Mouse (Mus musculus): ENCODE data around the gene Ctbs. TPM values are rescaled to one million over a fixed set of nuclear protein-coding genes. Genes with fewer than 3 reads are reported as not detected.

The Ctbs gene
- polyA plus RNA-seq, 1 experiment from 2014 or later: 8.3 TPM

DNA sequence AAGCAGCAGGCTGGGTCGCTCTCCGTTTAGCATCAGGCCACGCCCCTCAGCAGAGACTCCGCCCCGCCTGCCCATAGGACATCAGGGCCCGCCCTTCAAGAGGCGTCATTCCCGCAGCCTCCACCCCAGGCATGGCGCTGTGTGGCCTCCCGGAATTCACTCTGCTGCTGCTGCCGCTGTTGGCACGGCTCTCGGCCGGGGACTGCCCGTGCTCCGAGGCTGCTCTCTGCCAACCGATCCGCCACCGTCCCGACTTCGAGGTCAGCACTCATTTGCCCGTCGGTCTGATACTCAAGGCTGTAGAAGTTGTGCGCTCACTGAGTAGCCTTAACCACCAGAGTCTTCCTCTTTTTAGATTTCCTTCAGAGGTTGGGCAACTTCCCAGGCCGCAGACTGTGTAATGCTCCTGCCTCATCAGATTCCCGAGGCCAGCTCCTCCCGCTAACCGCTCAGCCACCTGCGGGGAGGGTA, 811 bp downstream of the Ctbs start:
- under 1% methylated on average over 29 of the region's 29 CpGs for WGBS
- H3K27me3 ChIP-seq (replicated peaks; ENCODE audit: control insufficient read depth, insufficient read depth, low read length): no peaks in the 10 kb centered on the region
- peaks cover 5% of the 10 kb centered on the region; the same call in 1 of the 2 replicates for H3K36me3 ChIP-seq (ENCODE audit: control insufficient read depth, insufficient read depth)
- H3K27ac ChIP-seq (ENCODE audit: low read depth, low read length): peak overlapping the region; percentile 85
- peak overlapping the region; percentile 67 for H3K4me3 ChIP-seq (ENCODE audit: low read depth, low read length)
- TF ChIP-seq CTCF (IDR thresholded peaks at IDR 0.05; ENCODE audit: low read depth): peak; percentile 65
- ATAC-seq: peak; percentile 98
- H3K4me1 ChIP-seq (replicated peaks; ENCODE audit: control insufficient read depth, insufficient read depth, low read length): 0 out of 2 replicates have a peak, but pooled peaks cover 3% of the 10 kb centered on the region
- peak overlapping the region; percentile 63 for H3K4me2 ChIP-seq (replicated peaks; ENCODE audit: low read depth)
- H3K9ac ChIP-seq (ENCODE audit: low read depth, low read length): peak overlapping the region; percentile 70
- no peaks in the 10 kb centered on the region for H3K9me3 ChIP-seq (ENCODE audit: control insufficient read depth)

DNA sequence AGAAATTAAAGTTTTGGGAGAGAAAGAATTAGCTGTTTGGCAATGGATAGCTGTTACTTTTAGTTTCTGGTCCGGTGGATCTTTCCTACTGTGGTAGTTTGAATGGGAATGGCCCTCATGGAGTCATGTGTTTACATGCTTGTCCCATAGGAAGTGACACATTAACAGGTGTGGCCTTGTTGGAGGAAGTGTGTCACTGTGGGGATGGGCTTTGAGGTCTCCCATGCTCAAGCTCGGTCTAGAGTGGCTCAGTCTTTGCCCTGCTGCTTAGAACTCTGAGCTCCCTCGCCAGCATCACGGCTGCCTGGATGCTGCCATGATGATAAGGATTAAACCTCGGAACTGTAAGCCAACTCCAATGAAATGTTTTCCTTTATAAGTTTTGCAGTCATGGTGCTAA, 1.8 kb downstream of the Ctbs start:
- Histone ChIP-seq H3K4me3 (ENCODE audit: low read depth, low read length) (no peak overlapping the region), H3K4me2 (replicated peaks; ENCODE audit: low read depth) (peak overlapping the region; percentile 63)
- WGBS: 78% methylated on average over 5 of the region's 5 CpGs

DNA sequence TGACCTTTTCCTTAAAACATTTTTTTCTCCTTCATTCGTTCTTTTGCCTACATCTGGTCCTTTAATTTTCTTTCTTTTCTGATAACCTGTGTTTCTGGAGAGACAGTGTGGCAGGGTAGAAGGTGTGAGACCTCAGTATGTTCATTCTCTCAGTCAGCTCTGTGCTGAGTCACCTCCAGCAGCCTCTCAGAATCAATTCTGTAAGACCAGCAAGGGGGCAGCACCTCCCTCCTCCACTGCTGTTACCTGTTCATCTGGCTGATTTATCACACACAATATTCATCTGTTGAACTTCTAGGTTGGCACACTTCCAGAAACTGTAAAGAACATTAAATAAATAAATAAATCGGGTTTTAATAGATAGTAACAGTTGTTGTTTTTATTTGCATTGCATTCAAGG, 13.3 kb downstream of the Ctbs start:
- 58% methylated on average over 2 of the region's 2 CpGs for whole genome bisulfite sequencing
- Histone ChIP-seq H3K4me3 (ENCODE audit: low read depth, low read length) (no peak overlapping the region), H3K9me3 (ENCODE audit: control insufficient read depth) (no peaks in the 10 kb centered on the region), H3K4me1 (replicated peaks; ENCODE audit: control insufficient read depth, insufficient read depth, low read length) (no peaks in the 10 kb centered on the region), H3K27me3 (replicated peaks; ENCODE audit: control insufficient read depth, insufficient read depth, low read length) (no peaks in the 10 kb centered on the region), H3K9ac (ENCODE audit: low read depth, low read length) (no peak overlapping the region), H3K36me3 (ENCODE audit: control insufficient read depth, insufficient read depth) (0 out of 2 replicates have a peak, but pooled peaks cover 4% of the 10 kb centered on the region), H3K4me2 (replicated peaks; ENCODE audit: low read depth) (no peak overlapping the region), H3K27ac (ENCODE audit: low read depth, low read length) (no peak overlapping the region)
- TF ChIP-seq CTCF (IDR thresholded peaks at IDR 0.05; ENCODE audit: low read depth): peak; percentile 46
- no peak for ATAC-seq

More for the DNA sequence above, 1.8 kb downstream of the Ctbs start:
- Histone ChIP-seq H3K36me3 (ENCODE audit: control insufficient read depth, insufficient read depth) (peaks cover 11% of the 10 kb centered on the region; the same call in 1 of the 2 replicates), H3K4me1 (replicated peaks; ENCODE audit: control insufficient read depth, insufficient read depth, low read length) (0 out of 2 replicates have a peak, but pooled peaks cover 3% of the 10 kb centered on the region), H3K9ac (ENCODE audit: low read depth, low read length) (no peak overlapping the region), H3K9me3 (ENCODE audit: control insufficient read depth) (no peaks in the 10 kb centered on the region), H3K27me3 (replicated peaks; ENCODE audit: control insufficient read depth, insufficient read depth, low read length) (no peaks in the 10 kb centered on the region), H3K27ac (ENCODE audit: low read depth, low read length) (no peak overlapping the region)
- TF ChIP-seq CTCF (IDR thresholded peaks at IDR 0.05; ENCODE audit: low read depth): no peak
- no peak for ATAC-seq

DNA sequence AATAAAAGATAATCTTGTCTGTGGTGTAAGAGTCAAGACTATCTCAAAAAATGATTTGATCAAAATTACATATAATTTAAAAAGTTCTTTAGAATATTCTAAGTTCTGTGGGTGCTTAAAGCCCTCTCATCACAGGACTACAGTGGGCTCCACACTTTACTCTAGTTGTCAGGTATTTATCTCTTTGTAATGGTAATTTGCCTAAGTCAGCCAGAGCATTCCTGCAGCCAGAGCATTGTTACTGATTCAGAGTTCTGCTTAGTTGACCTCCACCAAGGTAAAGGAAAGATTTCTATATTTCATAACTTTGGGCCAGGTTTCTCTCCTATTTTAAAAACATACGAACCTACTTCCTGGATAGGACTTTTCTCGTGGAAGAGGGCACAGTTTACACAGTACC, 19.6 kb downstream of the Ctbs start:
- Histone ChIP-seq H3K9ac (ENCODE audit: low read depth, low read length) (no peak overlapping the region), H3K27ac (ENCODE audit: low read depth, low read length) (no peak overlapping the region), H3K4me1 (replicated peaks; ENCODE audit: control insufficient read depth, insufficient read depth, low read length) (no peaks in the 10 kb centered on the region), H3K4me3 (ENCODE audit: low read depth, low read length) (no peak overlapping the region), H3K4me2 (replicated peaks; ENCODE audit: low read depth) (no peak overlapping the region), H3K27me3 (replicated peaks; ENCODE audit: control insufficient read depth, insufficient read depth, low read length) (no peaks in the 10 kb centered on the region), H3K9me3 (ENCODE audit: control insufficient read depth) (no peaks in the 10 kb centered on the region), H3K36me3 (ENCODE audit: control insufficient read depth, insufficient read depth) (0 out of 2 replicates have a peak, but pooled peaks cover 4% of the 10 kb centered on the region)
- 65% methylated on average over 2 of the region's 2 CpGs for WGBS
- TF ChIP-seq CTCF (IDR thresholded peaks at IDR 0.05; ENCODE audit: low read depth): no peak
- ATAC-seq: no peak

DNA sequence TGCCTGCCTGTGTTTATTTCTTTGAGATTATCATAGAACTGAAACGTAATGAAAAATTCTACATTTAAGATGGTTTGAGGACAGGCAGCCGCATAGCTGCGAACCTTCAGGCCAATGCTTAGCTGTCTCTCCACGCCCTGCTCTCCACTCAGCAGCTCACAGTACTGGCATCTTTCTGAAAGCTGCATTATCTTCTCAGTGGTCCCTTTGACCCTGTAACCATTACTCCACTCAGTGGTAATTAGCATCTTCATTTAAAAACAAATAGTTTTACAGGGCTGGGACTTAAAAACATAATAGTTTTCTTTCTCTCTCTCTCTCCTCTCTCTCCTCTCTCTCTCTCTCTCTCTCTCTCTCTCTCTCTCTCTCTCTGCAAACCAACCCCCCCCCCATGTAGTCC, 23.1 kb downstream of the Ctbs start:
- H3K9me3 ChIP-seq (ENCODE audit: control insufficient read depth): no peaks in the 10 kb centered on the region
- 73% methylated on average over 4 of the region's 4 CpGs for WGBS
- H3K27ac ChIP-seq (ENCODE audit: low read depth, low read length): no peak overlapping the region
- no peak overlapping the region for H3K4me3 ChIP-seq (ENCODE audit: low read depth, low read length)
- no peaks in the 10 kb centered on the region for H3K36me3 ChIP-seq (ENCODE audit: control insufficient read depth, insufficient read depth)
- H3K4me2 ChIP-seq (replicated peaks; ENCODE audit: low read depth): no peak overlapping the region
- TF ChIP-seq CTCF (IDR thresholded peaks at IDR 0.05; ENCODE audit: low read depth): no peak
- H3K27me3 ChIP-seq (replicated peaks; ENCODE audit: control insufficient read depth, insufficient read depth, low read length): no peaks in the 10 kb centered on the region
- no peak overlapping the region for H3K9ac ChIP-seq (ENCODE audit: low read depth, low read length)
- no peak for ATAC-seq
- no peaks in the 10 kb centered on the region for H3K4me1 ChIP-seq (replicated peaks; ENCODE audit: control insufficient read depth, insufficient read depth, low read length)

DNA sequence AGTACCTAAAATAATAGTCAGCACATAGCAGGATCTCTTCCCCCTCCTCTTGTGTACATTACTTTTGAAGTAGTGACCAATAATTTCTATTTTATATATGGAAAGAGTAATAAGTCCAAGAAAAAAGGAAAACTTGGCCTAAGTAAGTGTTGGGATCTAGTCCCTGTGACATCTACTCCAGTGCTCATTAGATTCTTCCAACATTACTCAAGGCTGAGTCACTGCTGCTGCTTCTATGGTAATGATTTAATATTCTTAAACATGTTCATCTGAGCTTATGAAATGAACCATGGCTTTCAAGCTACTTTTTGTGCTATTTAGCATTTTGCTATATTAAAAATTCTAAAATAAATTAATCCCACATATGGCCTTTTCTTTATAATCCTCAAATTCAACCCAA, 24.1 kb downstream of the Ctbs start:
- Histone ChIP-seq H3K27me3 (replicated peaks; ENCODE audit: control insufficient read depth, insufficient read depth, low read length) (no peaks in the 10 kb centered on the region), H3K36me3 (ENCODE audit: control insufficient read depth, insufficient read depth) (no peaks in the 10 kb centered on the region), H3K4me1 (replicated peaks; ENCODE audit: control insufficient read depth, insufficient read depth, low read length) (no peaks in the 10 kb centered on the region), H3K9me3 (ENCODE audit: control insufficient read depth) (no peaks in the 10 kb centered on the region), H3K4me3 (ENCODE audit: low read depth, low read length) (no peak overlapping the region), H3K4me2 (replicated peaks; ENCODE audit: low read depth) (no peak overlapping the region), H3K27ac (ENCODE audit: low read depth, low read length) (no peak overlapping the region), H3K9ac (ENCODE audit: low read depth, low read length) (no peak overlapping the region)
- ATAC-seq: no peak
- no peak for TF ChIP-seq CTCF (IDR thresholded peaks at IDR 0.05; ENCODE audit: low read depth)

DNA sequence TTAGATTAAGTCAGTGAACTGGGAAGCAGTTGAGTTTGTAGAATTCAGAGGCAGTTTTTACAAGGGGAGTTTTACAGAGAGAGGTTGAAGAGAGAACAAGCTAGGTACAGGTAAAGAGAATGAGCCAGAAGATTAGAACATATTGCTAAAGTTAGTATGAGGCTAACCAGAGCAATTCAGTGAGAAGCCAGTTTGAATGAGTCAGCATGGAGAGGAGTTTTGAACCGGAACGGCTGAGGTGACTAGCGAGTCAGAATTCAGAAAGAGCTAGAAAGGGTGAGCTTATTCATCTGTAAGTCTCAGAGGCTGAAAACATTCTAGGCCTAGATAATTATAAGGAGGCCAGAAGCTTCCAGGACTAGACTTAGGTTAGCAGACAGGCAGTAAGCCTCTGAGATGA, 24.8 kb downstream of the Ctbs start:
- WGBS: 87% methylated on average over 3 of the region's 3 CpGs
- H3K9me3 ChIP-seq (ENCODE audit: control insufficient read depth): no peaks in the 10 kb centered on the region
- H3K9ac ChIP-seq (ENCODE audit: low read depth, low read length): no peak overlapping the region
- H3K4me2 ChIP-seq (replicated peaks; ENCODE audit: low read depth): no peak overlapping the region
- no peak overlapping the region for H3K4me3 ChIP-seq (ENCODE audit: low read depth, low read length)
- TF ChIP-seq CTCF (IDR thresholded peaks at IDR 0.05; ENCODE audit: low read depth): no peak
- H3K4me1 ChIP-seq (replicated peaks; ENCODE audit: control insufficient read depth, insufficient read depth, low read length): no peaks in the 10 kb centered on the region
- no peak overlapping the region for H3K27ac ChIP-seq (ENCODE audit: low read depth, low read length)
- H3K27me3 ChIP-seq (replicated peaks; ENCODE audit: control insufficient read depth, insufficient read depth, low read length): no peaks in the 10 kb centered on the region
- ATAC-seq: no peak
- H3K36me3 ChIP-seq (ENCODE audit: control insufficient read depth, insufficient read depth): no peaks in the 10 kb centered on the region
